Mouse (Mus musculus) neural tube, embryonic 14.5 days (tissue): Measurements from ENCODE around the gene Phlpp1. TPM values are rescaled to one million over a fixed set of nuclear protein-coding genes. Genes with fewer than 3 reads are reported as not detected.

Experiments
- ATAC-seq: fragments of 200-750 bp; cut with Nextera tagmentation; 2 replicates; pipeline ENCODE4 v1.8.0; 2017; ENCODE audit warnings: low read depth, mild to moderate bottlenecking, moderate TSS enrichment, moderate library complexity
- H3K27ac ChIP-seq: fragments of 300-500 bp; sonication (generic); 2 replicates; pipeline ENCODE4 v1.5.1; 2014; ENCODE audit warnings: low read depth, mild to moderate bottlenecking, control low read depth, low read length, moderate library complexity, mixed read lengths
- H3K27me3 ChIP-seq: fragments of 300-500 bp; sonication (generic); 2 replicates; pipeline ENCODE4 v1.6.1; 2014; ENCODE audit warnings: low read length; ENCODE audit not compliant: control insufficient read depth, insufficient read depth
- H3K36me3 ChIP-seq: fragments of 300-500 bp; sonication (generic); 2 replicates; pipeline ENCODE4 v1.6.1; 2014; ENCODE audit warnings: low read length, mixed read lengths; ENCODE audit not compliant: control insufficient read depth, insufficient read depth
- H3K4me1 ChIP-seq: fragments of 300-500 bp; sonication (generic); 2 replicates; pipeline ENCODE4 v1.6.1; 2014; ENCODE audit warnings: low read length; ENCODE audit not compliant: control insufficient read depth, insufficient read depth
- H3K4me2 ChIP-seq: fragments of 300-500 bp; sonication (generic); 2 replicates; pipeline ENCODE4 v1.6.1; 2014; ENCODE audit warnings: mild to moderate bottlenecking, low read depth, low read length, control low read depth
- H3K4me3 ChIP-seq: fragments of 300-500 bp; sonication (generic); 2 replicates; pipeline ENCODE4 v1.5.1; 2014; ENCODE audit warnings: low read depth, low read length, control low read depth, mixed read lengths
- H3K9ac ChIP-seq: fragments of 300-500 bp; sonication (generic); replicated peaks from 2 replicates; pipeline ENCODE4 v1.6.1; 2014; ENCODE audit warnings: low read depth, mild to moderate bottlenecking, control low read depth, low read length, mixed read lengths
- H3K9me3 ChIP-seq: fragments of 300-500 bp; sonication (generic); 2 replicates; pipeline ENCODE4 v1.6.1; 2016; ENCODE audit warnings: low read length; ENCODE audit not compliant: control insufficient read depth
- WGBS: fragments of 180-500 bp; shearing (Covaris S2); extraction: QIAGEN DNeasy Blood & Tissue Kit; methylation state at CpG from one replicate; pipeline ENCODE4 v1.1.7; 2014; 5-methylcytosine and 5-hydroxymethylcytosine counted together
- polyA plus RNA-seq: library from polyadenylated mRNA; unstranded; fragments of >200 nt; fragmentation: Nextera tagmentation; extraction: Ambion mirVana; gene quantifications from 2 replicates; pipeline ENCODE4 v1.2.1, GENCODE M21; 2014

The Phlpp1 gene
- polyA plus RNA-seq, 1 experiment from 2014 or later = 11.8 TPM

GRCm38 (mm10) chr1:106349116-106349515, 177.6 kb downstream of the Phlpp1 start:
- Histone ChIP-seq H3K9me3 (no peaks in the 10 kb centered on the region), H3K4me1 (no peaks in the 10 kb centered on the region), H3K27ac (no peak overlapping the region), H3K27me3 (no peaks in the 10 kb centered on the region), H3K36me3 (peaks cover 5% of the 10 kb centered on the region), H3K4me3 (no peak overlapping the region), H3K9ac (no peak overlapping the region), H3K4me2 (no peak overlapping the region)
- no peak for ATAC-seq
- 88% methylated on average over 3 of the region's 3 CpGs for WGBS

- H3K36me3 ChIP-seq = no peaks in the 10 kb centered on the region; the same call in none of the 2 replicates
- H3K27ac ChIP-seq = no peak overlapping the region
- no peaks in the 10 kb centered on the region for H3K4me1 ChIP-seq
- no peak overlapping the region for H3K4me2 ChIP-seq
- no peak overlapping the region for H3K4me3 ChIP-seq
- ATAC-seq = no peak
- no peak overlapping the region for H3K9ac ChIP-seq
- H3K27me3 ChIP-seq = no peaks in the 10 kb centered on the region
- 86% methylated on average over 2 of the region's 2 CpGs for WGBS
- no peaks in the 10 kb centered on the region for H3K9me3 ChIP-seq
Measured at GRCm38 (mm10) chr1:106351512-106351911, 180.0 kb downstream of the Phlpp1 start.

GRCm38 (mm10) chr1:106352801-106353511, 181.4 kb downstream of the Phlpp1 start:
- Histone ChIP-seq H3K9me3 (no peaks in the 10 kb centered on the region), H3K4me2 (no peak overlapping the region), H3K27ac (no peak overlapping the region), H3K9ac (no peak overlapping the region), H3K27me3 (no peaks in the 10 kb centered on the region), H3K36me3 (no peaks in the 10 kb centered on the region; the same call in 1 of the 2 replicates), H3K4me1 (no peaks in the 10 kb centered on the region), H3K4me3 (no peak overlapping the region)
- WGBS = 95% methylated on average over 2 of the region's 2 CpGs
- no peak for ATAC-seq

- H3K4me2 ChIP-seq = no peak overlapping the region
- ATAC-seq = no peak
- H3K27me3 ChIP-seq = no peaks in the 10 kb centered on the region
- H3K4me3 ChIP-seq = no peak overlapping the region
- WGBS = 89% methylated on average over 4 of the region's 4 CpGs
- no peaks in the 10 kb centered on the region for H3K4me1 ChIP-seq
- H3K9me3 ChIP-seq = no peaks in the 10 kb centered on the region
- no peak overlapping the region for H3K9ac ChIP-seq
- no peak overlapping the region for H3K27ac ChIP-seq
- H3K36me3 ChIP-seq = no peaks in the 10 kb centered on the region; the same call in 1 of the 2 replicates
Measured at GRCm38 (mm10) chr1:106353993-106354392, 182.4 kb downstream of the Phlpp1 start.

- H3K9ac ChIP-seq = no peak overlapping the region
- H3K27me3 ChIP-seq = no peaks in the 10 kb centered on the region
- peaks cover 4% of the 10 kb centered on the region; the same call in 1 of the 2 replicates for H3K36me3 ChIP-seq
- ATAC-seq = no peak
- H3K4me1 ChIP-seq = no peaks in the 10 kb centered on the region
- H3K4me3 ChIP-seq = no peak overlapping the region
- H3K4me2 ChIP-seq = no peak overlapping the region
- no peaks in the 10 kb centered on the region for H3K9me3 ChIP-seq
- no peak overlapping the region for H3K27ac ChIP-seq
Measured at GRCm38 (mm10) chr1:106359474-106359873, 187.9 kb downstream of the Phlpp1 start.

- no peak for ATAC-seq
- Histone ChIP-seq H3K9me3 (no peaks in the 10 kb centered on the region), H3K4me1 (no peaks in the 10 kb centered on the region), H3K9ac (no peak overlapping the region), H3K36me3 (peaks cover 4% of the 10 kb centered on the region), H3K27ac (no peak overlapping the region), H3K4me2 (no peak overlapping the region), H3K4me3 (no peak overlapping the region), H3K27me3 (no peaks in the 10 kb centered on the region)
- 85% methylated on average over 3 of the region's 3 CpGs for WGBS
Measured at GRCm38 (mm10) chr1:106362841-106363604, 191.5 kb downstream of the Phlpp1 start.

GRCm38 (mm10) chr1:106369330-106369729, 197.8 kb downstream of the Phlpp1 start:
- no peak overlapping the region for H3K4me3 ChIP-seq
- H3K27ac ChIP-seq = no peak overlapping the region
- H3K27me3 ChIP-seq = no peaks in the 10 kb centered on the region
- H3K4me2 ChIP-seq = no peak overlapping the region
- ATAC-seq = no peak
- no peak overlapping the region for H3K9ac ChIP-seq
- H3K4me1 ChIP-seq = no peaks in the 10 kb centered on the region
- no peaks in the 10 kb centered on the region for H3K9me3 ChIP-seq
- peaks cover under 1% of the 10 kb centered on the region for H3K36me3 ChIP-seq
- WGBS = 80% methylated on average over 3 of the region's 3 CpGs

GRCm38 (mm10) chr1:106372446-106372845, 200.9 kb downstream of the Phlpp1 start:
- H3K36me3 ChIP-seq = no peaks in the 10 kb centered on the region; the same call in 1 of the 2 replicates
- no peaks in the 10 kb centered on the region for H3K4me1 ChIP-seq
- no peak overlapping the region for H3K4me3 ChIP-seq
- no peak overlapping the region for H3K4me2 ChIP-seq
- no peak overlapping the region for H3K27ac ChIP-seq
- no peaks in the 10 kb centered on the region for H3K27me3 ChIP-seq
- no peak for ATAC-seq
- no peak overlapping the region for H3K9ac ChIP-seq
- H3K9me3 ChIP-seq = no peaks in the 10 kb centered on the region
- WGBS = 84% methylated on average over 2 of the region's 2 CpGs

GRCm38 (mm10) chr1:106373656-106374055, 202.1 kb downstream of the Phlpp1 start:
- Histone ChIP-seq H3K27me3 (no peaks in the 10 kb centered on the region), H3K36me3 (no peaks in the 10 kb centered on the region; the same call in 1 of the 2 replicates), H3K4me1 (no peaks in the 10 kb centered on the region), H3K9me3 (no peaks in the 10 kb centered on the region), H3K9ac (no peak overlapping the region), H3K4me3 (no peak overlapping the region), H3K4me2 (no peak overlapping the region), H3K27ac (no peak overlapping the region)
- 97% methylated on average over 1 of the region's 1 CpGs for WGBS
- no peak for ATAC-seq
